Mouse (Mus musculus): ENCODE data around the gene Dner. TPM values are rescaled to one million over a fixed set of nuclear protein-coding genes. Genes with fewer than 3 reads are reported as not detected.

Dner gene
- polyA plus RNA-seq, 1 experiment from 2014 or later, result 6.6 TPM

- no peaks in the 10 kb centered on the region for H3K27me3 ChIP-seq (ENCODE audit: control insufficient read depth, insufficient read depth, low read length)
- no peak overlapping the region for H3K4me2 ChIP-seq (ENCODE audit: low read depth, low read length)
- no peak overlapping the region for H3K27ac ChIP-seq (replicated peaks; ENCODE audit: low read depth, low read length)
- no peak overlapping the region for H3K9ac ChIP-seq (replicated peaks; ENCODE audit: low read length)
- H3K4me3 ChIP-seq (ENCODE audit: low read depth, low read length), result no peak overlapping the region
- no peaks in the 10 kb centered on the region for H3K9me3 ChIP-seq (replicated peaks; ENCODE audit: control insufficient read depth, low read length)
- no peaks in the 10 kb centered on the region for H3K4me1 ChIP-seq (ENCODE audit: control insufficient read depth, insufficient read depth, low read length)
- WGBS, result 79% methylated on average over 3 of the region's 3 CpGs
- no peaks in the 10 kb centered on the region for H3K36me3 ChIP-seq (replicated peaks; ENCODE audit: control insufficient read depth, insufficient read depth, low read depth, low read length)
- ATAC-seq (replicated peaks; ENCODE audit: insufficient number of reproducible peaks, low FRiP score, low TSS enrichment, low read depth), result no peak
- no peak for DNase-seq (ENCODE audit: low spot score)
These were observed 100.0 kb downstream of the Dner start for GRCm38 (mm10) chr1:84596023-84596422.

- ATAC-seq (replicated peaks; ENCODE audit: insufficient number of reproducible peaks, low FRiP score, low TSS enrichment, low read depth), result no peak
- H3K4me1 ChIP-seq (ENCODE audit: control insufficient read depth, insufficient read depth, low read length), result no peaks in the 10 kb centered on the region
- no peak overlapping the region for H3K4me2 ChIP-seq (ENCODE audit: low read depth, low read length)
- H3K4me3 ChIP-seq (ENCODE audit: low read depth, low read length), result no peak overlapping the region
- no peak for DNase-seq (ENCODE audit: low spot score)
- H3K27ac ChIP-seq (replicated peaks; ENCODE audit: low read depth, low read length), result no peak overlapping the region
- H3K9ac ChIP-seq (replicated peaks; ENCODE audit: low read length), result no peak overlapping the region
- no peaks in the 10 kb centered on the region for H3K9me3 ChIP-seq (replicated peaks; ENCODE audit: control insufficient read depth, low read length)
- no peaks in the 10 kb centered on the region for H3K27me3 ChIP-seq (ENCODE audit: control insufficient read depth, insufficient read depth, low read length)
- WGBS, result 78% methylated on average over 3 of the region's 3 CpGs
- no peaks in the 10 kb centered on the region for H3K36me3 ChIP-seq (replicated peaks; ENCODE audit: control insufficient read depth, insufficient read depth, low read depth, low read length)
These were observed 103.6 kb downstream of the Dner start for GRCm38 (mm10) chr1:84592394-84592793.

DNA sequence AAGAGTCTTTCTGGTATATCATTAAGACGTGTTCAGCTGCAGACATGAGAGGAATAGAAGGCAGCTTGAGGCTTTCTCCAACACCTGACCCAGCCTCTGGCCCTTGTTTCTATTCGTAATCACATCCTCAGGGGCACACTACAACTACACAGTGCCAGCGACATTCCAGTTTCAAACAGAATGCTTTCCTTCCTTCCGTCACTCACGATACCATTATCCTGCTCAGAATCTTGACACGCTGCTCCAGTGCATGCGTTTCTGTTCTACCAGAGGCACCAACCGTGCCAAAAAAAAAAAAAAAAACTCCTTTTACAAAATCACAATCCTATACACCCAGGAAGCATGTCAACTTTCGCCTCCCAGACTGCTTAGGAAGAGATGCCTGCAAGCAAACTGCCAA lies 105.5 kb downstream of the Dner start:
- no peak overlapping the region for H3K27ac ChIP-seq (replicated peaks; ENCODE audit: low read depth, low read length)
- no peak overlapping the region for H3K4me2 ChIP-seq (ENCODE audit: low read depth, low read length)
- DNase-seq (ENCODE audit: low spot score) (no peak), ATAC-seq (replicated peaks; ENCODE audit: insufficient number of reproducible peaks, low FRiP score, low TSS enrichment, low read depth) (no peak)
- no peaks in the 10 kb centered on the region for H3K27me3 ChIP-seq (ENCODE audit: control insufficient read depth, insufficient read depth, low read length)
- no peaks in the 10 kb centered on the region for H3K9me3 ChIP-seq (replicated peaks; ENCODE audit: control insufficient read depth, low read length)
- no peak overlapping the region for H3K9ac ChIP-seq (replicated peaks; ENCODE audit: low read length)
- WGBS, result 77% methylated on average over 9 of the region's 9 CpGs
- H3K4me1 ChIP-seq (ENCODE audit: control insufficient read depth, insufficient read depth, low read length), result no peaks in the 10 kb centered on the region
- H3K36me3 ChIP-seq (replicated peaks; ENCODE audit: control insufficient read depth, insufficient read depth, low read depth, low read length), result no peaks in the 10 kb centered on the region
- no peak overlapping the region for H3K4me3 ChIP-seq (ENCODE audit: low read depth, low read length)

- DNase-seq (ENCODE audit: low spot score), result peak; percentile 28
- no peaks in the 10 kb centered on the region for H3K27me3 ChIP-seq (ENCODE audit: control insufficient read depth, insufficient read depth, low read length)
- H3K4me3 ChIP-seq (ENCODE audit: low read depth, low read length), result no peak overlapping the region
- H3K9me3 ChIP-seq (replicated peaks; ENCODE audit: control insufficient read depth, low read length), result no peaks in the 10 kb centered on the region
- no peaks in the 10 kb centered on the region for H3K4me1 ChIP-seq (ENCODE audit: control insufficient read depth, insufficient read depth, low read length)
- WGBS, result 16% methylated on average over 6 of the region's 6 CpGs
- H3K4me2 ChIP-seq (ENCODE audit: low read depth, low read length), result no peak overlapping the region
- no peaks in the 10 kb centered on the region for H3K36me3 ChIP-seq (replicated peaks; ENCODE audit: control insufficient read depth, insufficient read depth, low read depth, low read length)
- no peak overlapping the region for H3K27ac ChIP-seq (replicated peaks; ENCODE audit: low read depth, low read length)
- no peak overlapping the region for H3K9ac ChIP-seq (replicated peaks; ENCODE audit: low read length)
- ATAC-seq (replicated peaks; ENCODE audit: insufficient number of reproducible peaks, low FRiP score, low TSS enrichment, low read depth), result peak; percentile 53
These were observed 110.6 kb downstream of the Dner start for GRCm38 (mm10) chr1:84585434-84585833.

- no peak overlapping the region for H3K27ac ChIP-seq (replicated peaks; ENCODE audit: low read depth, low read length)
- no peak for ATAC-seq (replicated peaks; ENCODE audit: insufficient number of reproducible peaks, low FRiP score, low TSS enrichment, low read depth)
- no peak overlapping the region for H3K4me2 ChIP-seq (ENCODE audit: low read depth, low read length)
- H3K4me3 ChIP-seq (ENCODE audit: low read depth, low read length), result no peak overlapping the region
- H3K27me3 ChIP-seq (ENCODE audit: control insufficient read depth, insufficient read depth, low read length), result no peaks in the 10 kb centered on the region
- whole genome bisulfite sequencing, result 55% methylated on average over 2 of the region's 2 CpGs
- H3K4me1 ChIP-seq (ENCODE audit: control insufficient read depth, insufficient read depth, low read length), result no peaks in the 10 kb centered on the region
- DNase-seq (ENCODE audit: low spot score), result peak; percentile 63
- no peaks in the 10 kb centered on the region for H3K36me3 ChIP-seq (replicated peaks; ENCODE audit: control insufficient read depth, insufficient read depth, low read depth, low read length)
- H3K9me3 ChIP-seq (replicated peaks; ENCODE audit: control insufficient read depth, low read length), result no peaks in the 10 kb centered on the region
- no peak overlapping the region for H3K9ac ChIP-seq (replicated peaks; ENCODE audit: low read length)
These were observed 114.2 kb downstream of the Dner start for GRCm38 (mm10) chr1:84581812-84582211.

DNA sequence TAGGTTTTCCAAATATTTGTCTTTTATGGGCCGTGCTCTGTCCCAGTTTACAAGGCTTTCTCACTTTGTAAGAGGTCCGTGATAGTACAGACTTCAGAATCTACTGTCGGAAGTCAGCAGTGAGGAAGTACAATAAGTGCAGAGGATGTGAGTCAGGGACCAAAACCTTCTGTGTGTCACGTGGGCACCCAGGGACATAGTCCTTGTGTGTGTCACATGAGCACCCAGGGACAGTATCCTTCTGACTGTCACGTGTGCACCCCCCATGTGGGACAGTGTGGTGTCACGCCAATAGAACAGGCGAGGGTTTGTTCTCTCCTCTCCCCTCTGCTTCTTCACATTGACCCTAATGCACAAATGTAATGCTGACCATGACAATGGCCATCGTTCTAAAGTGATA lies 134.2 kb downstream of the Dner start:
- WGBS, result 82% methylated on average over 8 of the region's 8 CpGs
- ATAC-seq (replicated peaks; ENCODE audit: insufficient number of reproducible peaks, low FRiP score, low TSS enrichment, low read depth), result no peak
- no peaks in the 10 kb centered on the region for H3K36me3 ChIP-seq (replicated peaks; ENCODE audit: control insufficient read depth, insufficient read depth, low read depth, low read length)
- DNase-seq (ENCODE audit: low spot score), result no peak
- H3K9ac ChIP-seq (replicated peaks; ENCODE audit: low read length), result no peak overlapping the region
- no peak overlapping the region for H3K27ac ChIP-seq (replicated peaks; ENCODE audit: low read depth, low read length)
- H3K4me1 ChIP-seq (ENCODE audit: control insufficient read depth, insufficient read depth, low read length), result no peaks in the 10 kb centered on the region
- no peaks in the 10 kb centered on the region for H3K27me3 ChIP-seq (ENCODE audit: control insufficient read depth, insufficient read depth, low read length)
- no peak overlapping the region for H3K4me3 ChIP-seq (ENCODE audit: low read depth, low read length)
- H3K9me3 ChIP-seq (replicated peaks; ENCODE audit: control insufficient read depth, low read length), result no peaks in the 10 kb centered on the region
- no peak overlapping the region for H3K4me2 ChIP-seq (ENCODE audit: low read depth, low read length)

DNA sequence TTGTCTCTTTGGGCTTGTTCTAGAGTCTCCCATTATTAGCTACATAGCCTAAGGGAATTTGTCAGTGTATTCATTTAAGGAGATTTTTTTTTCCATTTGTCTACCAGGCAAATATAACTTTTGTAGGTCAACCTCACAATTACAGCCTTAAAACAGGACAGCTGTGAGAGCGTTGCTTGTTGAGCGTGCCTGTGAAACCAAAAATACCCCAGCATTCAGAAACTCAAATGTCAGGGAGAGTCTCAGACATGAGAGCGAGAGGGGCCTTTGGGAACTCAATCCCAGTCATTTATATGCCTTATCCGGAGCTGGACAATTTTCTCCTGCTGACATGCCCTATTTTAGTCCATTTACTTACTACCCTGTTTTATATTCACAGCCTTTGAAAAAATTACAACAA lies 134.6 kb downstream of the Dner start:
- 82% methylated on average over 4 of the region's 4 CpGs for WGBS
- no peaks in the 10 kb centered on the region for H3K9me3 ChIP-seq (replicated peaks; ENCODE audit: control insufficient read depth, low read length)
- DNase-seq (ENCODE audit: low spot score) (no peak), ATAC-seq (replicated peaks; ENCODE audit: insufficient number of reproducible peaks, low FRiP score, low TSS enrichment, low read depth) (no peak)
- H3K4me2 ChIP-seq (ENCODE audit: low read depth, low read length), result no peak overlapping the region
- no peak overlapping the region for H3K27ac ChIP-seq (replicated peaks; ENCODE audit: low read depth, low read length)
- no peaks in the 10 kb centered on the region for H3K36me3 ChIP-seq (replicated peaks; ENCODE audit: control insufficient read depth, insufficient read depth, low read depth, low read length)
- no peak overlapping the region for H3K9ac ChIP-seq (replicated peaks; ENCODE audit: low read length)
- H3K4me3 ChIP-seq (ENCODE audit: low read depth, low read length), result no peak overlapping the region
- H3K27me3 ChIP-seq (ENCODE audit: control insufficient read depth, insufficient read depth, low read length), result no peaks in the 10 kb centered on the region
- H3K4me1 ChIP-seq (ENCODE audit: control insufficient read depth, insufficient read depth, low read length), result no peaks in the 10 kb centered on the region

DNA sequence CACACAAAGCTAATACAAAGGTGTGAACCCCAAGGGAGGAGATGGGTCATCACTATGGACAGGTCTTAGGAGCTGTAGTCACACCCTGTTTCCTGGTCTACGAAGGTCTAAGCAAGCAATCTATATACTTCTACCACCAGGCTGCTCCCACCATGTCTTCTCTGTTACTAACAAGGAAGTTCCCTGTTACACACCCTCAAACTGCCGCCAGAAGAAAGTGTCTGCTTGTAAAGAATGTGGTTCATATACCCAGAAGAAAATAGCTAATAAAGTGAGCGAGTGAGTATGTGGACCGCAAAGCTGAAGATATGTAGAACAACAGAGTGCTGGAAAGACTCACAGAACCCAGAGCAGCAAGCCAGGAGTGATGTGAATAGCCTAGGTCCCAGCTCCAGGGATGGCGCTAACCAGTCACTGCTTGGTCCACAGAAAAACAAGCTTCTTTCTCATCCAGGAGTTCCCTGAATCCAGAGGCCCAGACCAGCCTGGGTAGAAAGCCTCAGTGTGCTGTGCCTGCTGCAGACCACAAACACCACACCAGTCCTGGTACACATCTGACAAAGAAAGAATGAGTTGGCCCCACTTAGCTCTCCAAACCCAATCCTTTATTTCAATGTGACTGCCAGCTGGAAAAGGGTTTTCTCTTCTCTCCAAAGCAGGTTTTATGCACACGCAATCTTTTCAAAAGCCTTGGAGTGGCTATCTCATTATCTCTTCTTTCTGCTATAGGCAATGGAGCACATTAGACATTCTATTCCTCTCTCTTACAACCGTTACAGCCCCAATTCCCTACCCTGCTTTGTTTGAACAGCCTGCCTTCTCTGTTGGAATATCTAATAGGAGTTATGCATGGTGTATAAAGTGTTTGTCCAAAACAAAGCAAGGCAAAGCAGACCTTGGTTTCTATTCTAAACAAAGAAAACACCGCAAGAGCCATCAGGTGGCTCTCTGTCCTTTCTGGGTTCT lies 139.2 kb downstream of the Dner start:
- Histone ChIP-seq H3K27me3 (ENCODE audit: control insufficient read depth, insufficient read depth, low read length) (no peaks in the 10 kb centered on the region), H3K27ac (replicated peaks; ENCODE audit: low read depth, low read length) (no peak overlapping the region), H3K4me2 (ENCODE audit: low read depth, low read length) (no peak overlapping the region), H3K9me3 (replicated peaks; ENCODE audit: control insufficient read depth, low read length) (no peaks in the 10 kb centered on the region), H3K36me3 (replicated peaks; ENCODE audit: control insufficient read depth, insufficient read depth, low read depth, low read length) (no peaks in the 10 kb centered on the region), H3K4me3 (ENCODE audit: low read depth, low read length) (no peak overlapping the region), H3K4me1 (ENCODE audit: control insufficient read depth, insufficient read depth, low read length) (no peaks in the 10 kb centered on the region), H3K9ac (replicated peaks; ENCODE audit: low read length) (no peak overlapping the region)
- ATAC-seq (replicated peaks; ENCODE audit: insufficient number of reproducible peaks, low FRiP score, low TSS enrichment, low read depth) (no peak), DNase-seq (ENCODE audit: low spot score) (no peak)
- WGBS, result 85% methylated on average over 8 of the region's 8 CpGs
